Mouse (Mus musculus): ENCODE measurements around the gene 9130023H24Rik.
A peak's percentile ranks its signal among the peaks of the same experiment; 100 is the strongest.

9130023H24Rik gene

GRCm38 (mm10) chr7:128237927-128238778 is at the start of gene 9130023H24Rik:
Gene 9130023H24Rik, minus strand, starts transcription at chr7:128238031.
- peak; percentile 81; the same call in 1 of the 2 replicates for TF ChIP-seq GATA4 (IDR thresholded peaks at IDR 0.05; ENCODE audit: insufficient replicate concordance, low read length)

GRCm38 (mm10) chr7:128285060-128285459 is 47.2 kb upstream of the 9130023H24Rik start:
- no peak for TF ChIP-seq GATA4 (IDR thresholded peaks at IDR 0.05; ENCODE audit: insufficient replicate concordance, low read length)

- TF ChIP-seq GATA4 (IDR thresholded peaks at IDR 0.05; ENCODE audit: insufficient replicate concordance, low read length): no peak
Observed at GRCm38 (mm10) chr7:128284047-128284446, 46.2 kb upstream of the 9130023H24Rik start.

- no peak for TF ChIP-seq GATA4 (IDR thresholded peaks at IDR 0.05; ENCODE audit: insufficient replicate concordance, low read length)
Observed at GRCm38 (mm10) chr7:128282532-128283244, 44.9 kb upstream of the 9130023H24Rik start.

- TF ChIP-seq GATA4 (IDR thresholded peaks at IDR 0.05; ENCODE audit: insufficient replicate concordance, low read length): no peak
Observed at GRCm38 (mm10) chr7:128281765-128282164, 43.9 kb upstream of the 9130023H24Rik start.

DNA sequence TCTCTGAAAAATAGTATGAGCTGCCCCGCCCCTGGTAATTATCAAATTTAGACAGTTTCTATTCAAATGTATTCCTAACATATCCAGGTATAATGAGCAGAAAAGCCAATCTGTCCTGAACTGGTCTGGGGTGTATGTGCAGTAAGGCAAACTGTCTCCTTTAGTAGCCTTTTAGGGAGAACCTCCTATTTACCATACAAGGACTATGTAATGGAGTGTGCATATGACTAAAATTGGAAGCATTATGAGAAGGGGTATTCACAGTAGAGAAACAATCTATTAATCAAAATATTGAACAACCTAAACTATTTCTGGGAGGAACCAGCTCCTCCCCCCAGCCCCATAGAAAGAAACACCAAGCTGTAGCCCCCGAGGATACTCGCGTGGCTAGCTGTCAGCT is 41.9 kb upstream of the 9130023H24Rik start:
- no peak for TF ChIP-seq GATA4 (IDR thresholded peaks at IDR 0.05; ENCODE audit: insufficient replicate concordance, low read length)

DNA sequence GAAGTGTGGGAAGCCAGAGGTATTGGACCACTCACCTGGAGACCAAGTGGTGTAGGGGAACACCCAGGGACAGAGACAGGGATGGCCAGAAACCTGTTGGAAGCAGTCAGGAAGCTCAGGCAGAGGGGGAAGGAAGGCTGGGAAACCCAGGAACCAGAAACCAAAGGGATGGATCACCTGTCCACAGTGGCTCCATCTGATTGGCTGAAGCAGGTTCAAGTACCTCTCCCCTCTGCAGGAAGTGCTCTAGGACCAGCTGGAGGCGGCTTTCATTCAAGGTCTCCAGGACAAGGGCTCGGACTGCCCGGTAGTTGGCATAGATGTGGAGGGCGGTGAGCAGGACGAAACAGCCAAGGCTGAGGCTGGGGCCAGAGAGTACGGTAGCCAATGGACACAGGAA is 38.2 kb upstream of the 9130023H24Rik start:
- no peak for TF ChIP-seq GATA4 (IDR thresholded peaks at IDR 0.05; ENCODE audit: insufficient replicate concordance, low read length)

DNA sequence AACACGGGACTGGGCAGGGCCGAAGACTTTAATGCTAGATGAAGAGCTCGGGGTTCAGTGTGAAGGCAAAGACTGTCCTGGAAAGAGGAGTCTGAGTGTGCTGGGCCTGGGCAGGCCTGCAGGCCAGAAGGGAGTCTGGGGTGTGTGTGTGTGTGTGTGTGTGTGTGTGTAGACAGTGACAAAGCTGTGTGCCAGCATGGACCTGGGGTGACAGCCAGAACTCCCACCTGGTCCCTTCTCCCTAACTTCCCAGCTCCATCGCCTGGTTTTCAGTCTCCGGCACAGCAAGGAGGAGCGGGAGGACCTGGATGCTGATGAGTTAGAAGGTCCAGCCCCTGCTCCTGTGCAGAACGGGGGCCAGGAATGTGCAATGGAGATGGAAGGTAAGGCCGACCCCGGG is 33.7 kb upstream of the 9130023H24Rik start:
- TF ChIP-seq GATA4 (IDR thresholded peaks at IDR 0.05; ENCODE audit: insufficient replicate concordance, low read length): no peak

DNA sequence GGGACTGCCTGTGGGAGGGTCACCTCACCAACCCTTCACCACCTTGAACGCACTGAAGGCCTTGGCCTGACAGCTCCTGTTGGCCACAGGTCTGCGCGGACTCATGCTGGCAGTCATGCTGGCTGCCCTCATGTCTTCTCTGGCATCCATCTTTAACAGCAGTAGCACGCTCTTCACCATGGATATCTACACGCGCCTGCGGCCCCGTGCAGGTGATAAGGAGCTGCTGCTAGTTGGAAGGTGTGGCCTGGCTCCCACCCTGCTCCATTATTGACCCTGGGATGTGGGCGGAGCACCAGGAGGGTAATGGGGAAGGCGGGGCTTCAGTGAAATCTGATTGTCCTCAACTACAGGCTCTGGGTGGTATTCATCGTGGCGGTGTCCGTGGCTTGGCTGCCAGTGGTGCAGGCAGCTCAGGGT is 32.6 kb upstream of the 9130023H24Rik start:
- TF ChIP-seq GATA4 (IDR thresholded peaks at IDR 0.05; ENCODE audit: insufficient replicate concordance, low read length): no peak

GRCm38 (mm10) chr7:128267813-128268212 is 30.0 kb upstream of the 9130023H24Rik start:
- no peak for TF ChIP-seq GATA4 (IDR thresholded peaks at IDR 0.05; ENCODE audit: insufficient replicate concordance, low read length)

DNA sequence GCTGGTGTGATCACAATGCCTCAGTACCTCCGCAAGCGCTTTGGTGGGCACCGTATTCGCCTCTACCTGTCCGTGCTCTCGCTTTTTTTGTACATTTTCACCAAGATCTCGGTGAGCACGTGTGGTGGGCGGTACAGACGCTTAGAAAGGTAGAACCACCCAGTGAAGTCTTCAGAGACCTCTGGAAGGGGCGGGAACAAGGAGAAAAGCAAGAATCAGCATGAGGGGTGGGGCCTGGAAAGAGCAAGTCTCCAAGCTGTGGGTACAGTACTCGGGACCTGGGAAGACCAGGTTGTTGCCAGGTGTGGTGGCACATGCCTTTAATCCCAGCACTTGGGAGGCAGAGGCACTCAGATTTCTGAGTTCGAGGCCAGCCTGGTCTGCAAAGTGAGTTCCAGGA is 29.6 kb upstream of the 9130023H24Rik start:
- TF ChIP-seq GATA4 (IDR thresholded peaks at IDR 0.05; ENCODE audit: insufficient replicate concordance, low read length): no peak

DNA sequence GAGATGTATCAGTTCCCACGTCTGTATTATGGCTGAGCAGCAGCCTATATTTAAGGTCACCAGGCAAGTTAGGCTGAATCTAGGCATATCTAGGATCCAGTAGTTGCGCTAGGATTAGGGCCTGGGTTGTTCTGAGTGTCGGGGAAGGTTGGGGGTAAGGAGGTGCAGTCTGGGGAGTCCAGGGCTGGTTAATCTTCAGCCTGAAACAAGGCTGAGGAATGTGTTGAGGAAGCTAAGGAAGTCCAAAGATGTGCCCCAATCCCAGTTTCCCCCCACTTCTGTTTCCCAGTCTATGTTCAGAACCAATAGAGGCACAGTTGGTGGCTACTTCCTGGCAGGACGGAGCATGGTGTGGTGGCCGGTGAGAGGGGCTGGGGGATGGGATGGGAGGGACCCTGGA is 28.2 kb upstream of the 9130023H24Rik start:
- TF ChIP-seq GATA4 (IDR thresholded peaks at IDR 0.05; ENCODE audit: insufficient replicate concordance, low read length): no peak

GRCm38 (mm10) chr7:128265411-128265810 is 27.6 kb upstream of the 9130023H24Rik start, which contains the start of gene Slc5a2:
Gene Slc5a2, plus strand, starts transcription at chr7:128265657.
- TF ChIP-seq GATA4 (IDR thresholded peaks at IDR 0.05; ENCODE audit: insufficient replicate concordance, low read length): no peak

DNA sequence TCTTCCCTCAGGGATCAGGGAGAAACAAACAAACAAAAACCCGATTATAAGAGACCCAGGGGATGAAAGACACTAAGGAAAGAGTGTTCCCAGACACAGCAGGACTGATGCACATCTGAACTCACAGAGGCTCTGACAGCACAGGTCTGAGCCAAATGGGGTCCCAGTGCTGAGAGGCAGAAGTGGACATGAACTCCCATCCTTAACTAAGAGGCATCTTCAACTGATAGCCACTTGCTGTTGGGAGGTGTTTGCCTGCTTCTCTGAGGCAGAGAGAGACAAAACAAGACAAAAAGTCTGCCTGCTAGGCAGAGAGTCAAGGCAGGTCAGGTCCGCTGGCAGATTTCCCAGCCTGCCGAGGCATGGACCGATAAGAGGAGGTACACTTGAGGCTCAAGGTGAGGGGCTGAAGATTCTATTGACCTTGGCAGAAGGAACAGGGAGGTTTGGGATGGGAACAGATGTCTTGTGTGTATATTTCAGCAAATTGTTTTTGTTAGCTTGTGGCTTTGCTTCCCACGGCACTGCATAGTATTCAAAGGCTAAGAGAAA is 19.0 kb upstream of the 9130023H24Rik start:
- TF ChIP-seq GATA4 (IDR thresholded peaks at IDR 0.05; ENCODE audit: insufficient replicate concordance, low read length): no peak

- TF ChIP-seq GATA4 (IDR thresholded peaks at IDR 0.05; ENCODE audit: insufficient replicate concordance, low read length): no peak
Observed at GRCm38 (mm10) chr7:128255757-128256156, 17.9 kb upstream of the 9130023H24Rik start.

- TF ChIP-seq GATA4 (IDR thresholded peaks at IDR 0.05; ENCODE audit: insufficient replicate concordance, low read length): no peak
Observed at GRCm38 (mm10) chr7:128254978-128255377, 17.1 kb upstream of the 9130023H24Rik start.

All from liver, adult (tissue).